Mouse (Mus musculus): Measurements from ENCODE around the gene Id3.

The Id3 gene

GRCm38 (mm10) chr4:136177612-136178474, 34.5 kb downstream of the Id3 start:
- no peak for DNase-seq (ENCODE audit: low read depth, low spot score)

- no peak for DNase-seq (ENCODE audit: low read depth, low spot score)
Observed at GRCm38 (mm10) chr4:136178475-136178921, 35.2 kb downstream of the Id3 start.

DNA sequence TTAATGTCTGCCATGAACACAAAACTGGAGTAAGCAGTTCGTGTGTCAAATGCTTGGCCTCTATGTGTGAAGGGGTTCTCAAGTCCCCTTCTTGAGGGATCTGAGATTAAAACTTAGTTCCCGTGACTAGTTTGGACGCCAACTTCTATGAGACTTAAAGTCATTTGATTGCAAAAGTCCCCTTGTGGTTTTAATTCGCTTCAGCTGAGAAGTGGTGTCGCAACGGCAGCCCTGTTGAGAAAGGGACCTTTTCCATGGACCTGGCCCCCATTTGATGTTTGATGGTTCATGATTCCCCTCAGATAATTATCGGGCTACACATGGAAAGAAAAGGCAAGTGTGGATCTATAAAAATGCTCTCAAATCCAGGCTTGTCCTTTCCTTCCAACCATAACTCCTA, 36.2 kb downstream of the Id3 start:
- DNase-seq (ENCODE audit: low read depth, low spot score): no peak

DNA sequence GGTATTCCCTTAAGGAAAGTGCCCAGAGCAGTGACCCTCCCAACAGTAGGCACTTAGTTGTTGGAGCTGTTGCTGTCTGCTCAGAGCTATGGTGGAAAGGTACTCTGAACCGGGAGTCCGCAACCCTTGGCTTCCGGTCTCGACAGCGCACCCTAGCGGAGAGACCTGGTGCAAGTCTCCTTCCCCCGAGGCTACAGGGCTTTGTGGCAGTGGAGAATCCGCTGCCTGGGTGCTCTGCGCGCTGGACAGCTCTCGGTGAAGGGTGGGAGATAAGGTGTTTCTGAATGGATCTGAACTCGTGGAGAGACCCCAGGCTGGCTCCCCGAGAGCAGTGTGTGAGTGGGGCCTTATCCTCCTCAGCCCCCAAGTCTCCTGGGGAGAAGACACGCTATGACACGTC, 36.7 kb downstream of the Id3 start:
- peak; percentile 70 for DNase-seq (ENCODE audit: low read depth, low spot score)

DNA sequence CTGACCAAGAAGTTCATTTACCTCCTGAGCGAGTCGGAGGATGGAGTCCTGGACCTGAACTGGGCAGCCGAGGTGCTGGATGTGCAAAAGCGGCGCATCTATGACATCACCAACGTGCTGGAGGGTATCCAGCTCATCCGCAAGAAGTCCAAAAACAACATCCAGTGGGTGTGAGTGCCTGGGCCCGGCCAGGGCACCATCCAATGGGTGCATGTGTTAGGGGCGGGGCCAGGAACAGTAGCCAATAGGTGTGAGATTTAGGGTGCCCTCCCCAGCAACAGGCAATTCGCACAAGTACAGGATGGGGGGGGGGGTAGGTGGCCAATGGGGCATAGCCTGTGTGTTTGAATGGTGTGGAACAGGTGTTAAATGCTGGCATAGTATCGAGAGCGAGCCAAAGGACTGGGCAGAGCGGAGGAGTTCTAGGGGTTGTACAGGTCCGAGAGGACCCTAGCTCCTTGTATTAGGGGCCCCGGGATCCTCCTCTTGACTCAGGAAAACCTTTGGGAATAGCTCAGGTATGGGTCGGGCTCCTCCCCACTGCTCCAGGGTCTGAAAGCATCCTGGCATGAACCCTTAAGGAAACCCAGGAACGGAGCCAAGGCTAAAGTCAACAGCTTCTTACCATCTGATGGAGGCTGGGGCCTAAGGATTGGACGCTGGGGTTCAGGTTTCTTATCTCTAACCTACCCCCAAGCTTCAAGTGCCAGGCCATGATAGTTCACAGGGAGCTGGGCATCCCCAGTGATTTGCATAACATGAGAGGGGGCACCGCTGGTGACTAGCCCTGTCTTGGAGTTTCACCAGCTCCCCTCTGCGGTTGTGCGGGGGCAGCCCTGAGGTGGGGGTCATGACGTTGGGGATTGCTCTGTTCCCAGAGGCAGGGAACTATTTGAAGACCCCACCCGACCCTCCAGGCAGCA, 37.4 kb downstream of the Id3 start:
- DNase-seq (ENCODE audit: low read depth, low spot score): peak; percentile 91

- DNase-seq (ENCODE audit: low read depth, low spot score): peak; percentile 32
Observed at GRCm38 (mm10) chr4:136181367-136181766, 38.1 kb downstream of the Id3 start.

DNA sequence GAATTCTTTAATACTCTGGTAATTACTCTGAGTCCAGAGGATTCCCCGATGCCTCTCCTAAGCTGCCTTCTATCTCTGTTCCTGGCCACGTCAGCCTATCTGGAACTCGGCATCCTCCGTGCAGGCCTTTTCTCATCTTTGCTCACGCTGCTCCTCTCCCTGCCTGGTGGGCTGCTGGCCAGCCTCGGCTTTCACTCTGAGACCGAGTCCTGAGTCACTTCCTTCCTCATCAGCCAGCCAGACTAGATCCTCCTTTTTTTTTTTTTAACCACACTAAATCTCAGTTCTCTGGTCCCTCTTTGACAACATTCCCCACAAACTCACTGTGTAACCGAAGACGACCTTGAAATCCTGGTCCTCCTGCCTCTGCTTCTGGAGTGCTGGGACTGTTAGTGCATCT, 42.1 kb downstream of the Id3 start:
- DNase-seq (ENCODE audit: low read depth, low spot score): peak; percentile 66

DNA sequence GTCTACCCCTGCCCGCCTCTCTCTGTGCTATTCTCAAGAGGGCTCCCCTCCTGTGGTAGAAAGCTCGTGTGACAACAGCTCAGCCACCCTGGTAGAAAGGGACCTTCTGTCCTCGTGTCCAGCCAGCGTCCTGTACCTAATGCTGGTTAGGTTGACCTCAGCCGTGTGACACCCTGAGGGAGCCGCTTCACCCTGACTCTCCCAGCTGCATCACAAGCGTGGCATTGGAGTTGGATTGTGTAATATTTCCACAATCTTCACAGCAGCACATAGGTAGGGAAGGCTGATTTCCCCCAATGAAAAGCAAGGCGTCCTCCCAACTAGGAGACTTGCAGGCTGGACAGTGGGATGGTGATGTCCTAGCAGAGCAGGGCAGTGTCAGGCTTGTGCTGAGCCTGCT, 43.0 kb downstream of the Id3 start:
- no peak for DNase-seq (ENCODE audit: low read depth, low spot score)

DNA sequence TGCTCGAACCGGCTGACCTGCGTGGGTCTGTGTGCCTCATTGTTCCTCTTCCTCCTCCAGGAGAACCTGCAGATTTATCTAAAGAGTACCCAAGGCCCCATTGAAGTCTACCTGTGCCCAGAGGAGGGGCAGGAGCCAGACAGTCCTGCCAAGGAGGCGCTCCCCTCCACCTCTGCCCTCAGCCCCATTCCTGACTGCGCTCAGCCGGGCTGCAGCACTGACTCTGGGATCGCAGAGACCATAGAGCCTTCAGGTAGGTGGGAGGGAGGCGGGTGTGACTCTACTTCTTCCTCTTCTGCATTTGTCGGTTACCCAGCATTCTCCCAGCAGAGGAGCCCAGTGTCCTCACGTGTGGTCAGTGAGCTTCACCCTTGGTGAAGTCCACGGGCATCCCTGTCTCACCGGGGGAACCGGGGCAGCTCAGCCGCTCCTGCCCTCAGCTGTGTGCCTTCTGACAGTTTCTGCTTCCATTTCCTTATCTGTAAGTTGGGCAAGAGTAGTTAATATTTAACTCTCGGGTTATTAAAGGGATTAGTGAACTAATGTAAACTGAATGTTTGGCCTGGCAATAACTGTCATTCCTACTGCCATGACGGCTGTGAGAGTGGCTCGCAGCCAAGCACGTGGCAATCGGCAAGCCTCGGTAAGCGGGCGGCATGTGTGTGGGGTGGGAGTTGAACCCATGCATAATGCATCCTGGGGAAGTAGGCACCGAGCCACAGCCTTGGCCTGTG, 43.6 kb downstream of the Id3 start:
- no peak for DNase-seq (ENCODE audit: low read depth, low spot score)

DNA sequence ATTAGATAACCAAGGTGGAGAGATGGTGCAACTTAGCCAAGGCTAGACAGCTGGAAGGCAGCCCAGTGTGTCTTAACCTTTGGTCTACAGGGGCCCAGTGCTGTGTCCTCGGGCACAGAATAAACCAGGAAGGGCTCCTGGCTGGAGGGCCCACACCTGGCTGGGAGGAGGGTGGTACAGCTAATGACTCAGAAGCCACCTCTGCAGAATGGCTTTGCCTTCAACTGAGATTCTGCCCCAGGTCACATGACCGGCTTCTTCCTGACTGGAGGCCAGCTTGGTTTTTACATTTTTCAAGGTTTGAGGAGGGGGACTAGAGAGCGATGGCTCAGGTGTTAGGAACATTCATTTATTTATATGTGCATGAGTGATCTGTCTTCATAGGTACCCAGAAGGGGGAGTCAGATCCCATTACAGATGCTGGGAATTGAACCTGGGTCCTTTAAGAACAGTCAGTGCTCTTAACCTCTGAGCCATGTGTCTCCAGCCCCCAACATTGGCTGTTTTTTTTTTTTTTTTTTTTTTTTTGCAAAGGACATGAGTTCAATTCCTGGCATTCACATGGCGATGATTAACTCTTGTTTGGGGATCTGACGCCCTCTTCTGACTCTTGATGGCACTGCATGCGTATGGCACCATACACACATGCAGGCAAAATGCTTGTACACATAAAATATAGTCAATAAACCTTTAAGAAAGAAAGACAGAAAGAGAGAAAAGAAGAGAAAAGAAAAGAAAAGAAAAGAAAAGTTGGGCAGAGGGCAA, 45.9 kb downstream of the Id3 start:
- no peak for DNase-seq (ENCODE audit: low read depth, low spot score)

GRCm38 (mm10) chr4:136189912-136190311, 46.6 kb downstream of the Id3 start:
- no peak for DNase-seq (ENCODE audit: low read depth, low spot score)

DNA sequence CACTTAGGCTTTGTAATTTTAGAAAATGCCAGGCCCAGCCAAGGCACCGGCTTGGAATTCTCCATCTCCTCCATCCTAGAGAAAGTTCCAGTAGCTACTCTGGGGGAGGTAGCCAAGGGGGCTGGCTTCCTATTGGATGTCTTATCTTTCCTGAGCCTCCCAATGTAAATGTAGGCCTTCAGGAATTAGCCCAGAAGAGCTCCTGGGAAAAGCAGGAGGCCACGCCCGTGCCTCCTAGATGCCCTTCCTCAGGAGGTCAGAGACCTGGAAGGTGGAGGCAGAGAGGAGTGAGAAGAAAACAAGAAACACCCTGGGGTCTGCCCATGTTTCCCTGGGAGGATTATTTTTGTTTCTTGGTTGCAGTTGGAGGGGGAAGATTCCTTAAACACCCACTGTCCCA, 50.3 kb downstream of the Id3 start:
- no peak for DNase-seq (ENCODE audit: low read depth, low spot score)

DNA sequence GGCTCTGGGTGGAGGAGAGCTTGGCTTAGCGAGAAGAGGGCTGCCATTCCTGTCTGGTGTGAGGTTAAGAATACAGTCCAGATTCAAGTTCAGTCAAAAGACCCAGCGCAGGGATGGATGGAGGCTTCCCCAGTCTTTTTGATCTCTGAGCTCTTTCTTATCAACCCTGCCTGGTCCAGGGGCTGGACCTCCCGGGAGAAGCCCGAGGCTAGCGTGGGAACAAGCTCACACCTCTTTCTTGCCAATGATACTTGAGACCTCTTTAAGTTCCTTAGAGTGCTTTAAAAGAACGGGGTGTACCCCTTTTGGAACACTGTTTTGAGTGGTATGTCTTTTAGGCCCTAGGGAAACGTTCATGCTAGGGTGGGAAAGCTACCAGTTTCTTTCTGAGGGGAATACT, 51.7 kb downstream of the Id3 start:
- DNase-seq (ENCODE audit: low read depth, low spot score): no peak
